In the genomic region with DNA sequence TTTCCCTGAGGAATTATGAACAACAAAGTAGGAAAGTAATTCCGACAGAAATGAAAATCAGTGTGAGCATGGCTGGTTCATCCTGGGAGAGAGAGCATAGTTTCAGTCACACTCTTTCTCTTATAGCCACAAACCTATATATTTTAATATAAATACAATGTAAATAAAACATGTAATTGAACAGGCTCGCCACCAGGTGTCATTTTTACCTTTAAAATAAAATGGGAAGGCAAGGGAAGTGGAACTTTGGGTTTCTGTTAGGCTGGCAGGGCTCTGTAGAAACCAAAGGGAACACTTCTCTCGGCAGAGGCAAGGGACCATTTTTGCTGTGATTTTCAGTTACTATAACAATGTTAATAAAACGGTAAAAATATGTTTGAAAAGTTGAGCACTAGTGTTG, we compare ENCODE assay signal across 11 mouse cellular contexts. TPM values are rescaled to one million over a fixed set of nuclear protein-coding genes. Genes with fewer than 3 reads are reported as not detected.
DNase-seq lines count a peak whose midpoint lies in the region; ATAC-seq and TF ChIP-seq lines count a peak whose summit lies in the region.
"Had no signal": no experiment of that assay in that cellular context is flagged by ENCODE, and none has a peak within 500 bp of the region (broad histone marks: within the 10 kb centered on the region; RNA-seq: fewer than 3 reads in every experiment).

No protein-coding gene starts in this region.

- TF ChIP-seq CTCF in intestine, postnatal 0 days (IDR thresholded peaks at IDR 0.05; ENCODE audit: low read depth), result peak; percentile 48

- no peaks in the 10 kb centered on the region for H3K4me1 ChIP-seq in intestine, postnatal 0 days (replicated peaks; ENCODE audit: control insufficient read depth, insufficient read depth, low read length)
- H3K4me1 ChIP-seq in intestine, embryonic 15.5 days (replicated peaks), result no peaks in the 10 kb centered on the region
- H3K4me1 ChIP-seq: forebrain, embryonic 15.5 days; heart, embryonic 13.5 days; limb, embryonic 15.5 days; midbrain, embryonic 12.5 days had no signal

- WGBS in intestine, postnatal 0 days, result 66% methylated on average over 4 of the region's 4 CpGs
- WGBS in intestine, embryonic 15.5 days, result 59% methylated on average over 4 of the region's 4 CpGs

- ATAC-seq in intestine, postnatal 0 days, result no peak
- ATAC-seq in intestine, embryonic 15.5 days, result no peak
- peak; percentile 54 for ATAC-seq in megakaryocyte progenitor cell, adult 5-6 weeks (replicated peaks; ENCODE audit: poor library complexity)
- ATAC-seq: forebrain, embryonic 15.5 days had no signal

- H3K27ac ChIP-seq in intestine, postnatal 0 days (ENCODE audit: low read depth, low read length), result no peak overlapping the region
- H3K27ac ChIP-seq in intestine, embryonic 15.5 days, result no peak overlapping the region
- H3K27ac ChIP-seq: forebrain, embryonic 15.5 days; heart, embryonic 13.5 days; limb, embryonic 15.5 days; midbrain, embryonic 12.5 days had no signal

- H3K27me3 ChIP-seq in intestine, postnatal 0 days (replicated peaks; ENCODE audit: control insufficient read depth, insufficient read depth, low read length), result no peaks in the 10 kb centered on the region
- no peaks in the 10 kb centered on the region for H3K27me3 ChIP-seq in intestine, embryonic 15.5 days (replicated peaks)
- H3K27me3 ChIP-seq: forebrain, embryonic 15.5 days; heart, embryonic 13.5 days; limb, embryonic 15.5 days; midbrain, embryonic 12.5 days had no signal

- no peaks in the 10 kb centered on the region for H3K9me3 ChIP-seq in intestine, postnatal 0 days (ENCODE audit: control insufficient read depth)
- no peaks in the 10 kb centered on the region for H3K9me3 ChIP-seq in intestine, embryonic 15.5 days
- H3K9me3 ChIP-seq: forebrain, embryonic 15.5 days; heart, embryonic 13.5 days; limb, embryonic 15.5 days; midbrain, embryonic 12.5 days had no signal

- peaks cover 41% of the 10 kb centered on the region for H3K36me3 ChIP-seq in intestine, postnatal 0 days (ENCODE audit: control insufficient read depth, insufficient read depth)
- peaks cover 10% of the 10 kb centered on the region for H3K36me3 ChIP-seq in intestine, embryonic 15.5 days

- H3K4me2 ChIP-seq in intestine, postnatal 0 days (replicated peaks; ENCODE audit: low read depth), result no peak overlapping the region
- H3K4me2 ChIP-seq in intestine, embryonic 15.5 days (replicated peaks), result no peak overlapping the region
- H3K4me2 ChIP-seq: forebrain, embryonic 15.5 days; heart, embryonic 13.5 days; limb, embryonic 15.5 days; midbrain, embryonic 12.5 days had no signal

- peak; percentile 45 for DNase-seq in CD4-positive, CD25-positive, alpha-beta regulatory T cell, adult 2 months (ENCODE audit: low read depth, low spot score)
- DNase-seq in NIH3T3 (ENCODE audit: low read depth), result peak; percentile 71
- no peak for DNase-seq in neural tube, embryonic 10.5 days (ENCODE audit: extremely low spot score, low spot score)
- DNase-seq in urinary bladder, postnatal 10 days (ENCODE audit: low spot score), result no peak

- H3K4me3 ChIP-seq in intestine, postnatal 0 days (ENCODE audit: low read depth, low read length), result no peak overlapping the region
- H3K4me3 ChIP-seq in intestine, embryonic 15.5 days (replicated peaks), result no peak overlapping the region
- H3K4me3 ChIP-seq: forebrain, embryonic 15.5 days; heart, embryonic 13.5 days; limb, embryonic 15.5 days; midbrain, embryonic 12.5 days had no signal

- H3K9ac ChIP-seq in intestine, postnatal 0 days (ENCODE audit: low read depth, low read length), result no peak overlapping the region
- H3K9ac ChIP-seq in intestine, embryonic 15.5 days, result no peak overlapping the region
- H3K9ac ChIP-seq: forebrain, embryonic 15.5 days; heart, embryonic 13.5 days; limb, embryonic 15.5 days; midbrain, embryonic 12.5 days had no signal

RNA-seq across cellular contexts. Expression of a gene that starts 51.5 kb away (rescaled TPM):
- polyA plus RNA-seq in intestine, postnatal 0 days (2015; fragmentation: Nextera tagmentation; extraction: Ambion mirVana), result 6.4 and 7.1 TPM in 2 replicates
- polyA plus RNA-seq in intestine, embryonic 15.5 days (2015; fragmentation: Nextera tagmentation; extraction: Ambion mirVana), result 18.9 and 19.3 TPM in 2 replicates
- total RNA-seq in megakaryocyte progenitor cell, adult 5-6 weeks (2015), result 18.8 and 20.3 TPM in 2 replicates
- total RNA-seq in megakaryocyte progenitor cell, adult 5-6 weeks (2017), result 27.3 and 32.7 TPM in 2 replicates

Comparison
In these comparisons a context has a peak if more than half of its experiments do, and no peak if none do; other contexts are left out.
1. DNase-seq: peak in CD4-positive, CD25-positive, alpha-beta regulatory T cell, adult 2 months (single experiment) and NIH3T3 (single experiment); none in neural tube, embryonic 10.5 days (single experiment) and urinary bladder, postnatal 10 days (single experiment).